Mouse (Mus musculus) lung, embryonic 15.5 days (tissue): ENCODE measurements at regions not wholly inside any gene's neighbourhood (a gene's known extent, or its start where the extent isn't known, plus 50 kb on each side); places are given as distances from the start of the nearest gene placed in this dataset.

Experiments
- ATAC-seq: fragments of 200-750 bp; cut with Nextera tagmentation; 2 replicates; pipeline ENCODE4 v1.8.0; 2017; ENCODE audit warnings: moderate number of reproducible peaks, borderline replicate concordance; ENCODE audit not compliant: low FRiP score, low TSS enrichment; ENCODE audit errors: extremely low read depth
- H3K27ac ChIP-seq: fragments of 300-500 bp; sonication (generic); 2 replicates; pipeline ENCODE4 v1.5.1; 2015; ENCODE audit warnings: moderate library complexity, mild to moderate bottlenecking, inconsistent platforms
- H3K27me3 ChIP-seq: fragments of 300-500 bp; sonication (generic); 2 replicates; pipeline ENCODE4 v1.6.1; 2015; ENCODE audit warnings: inconsistent platforms
- H3K36me3 ChIP-seq: fragments of 300-500 bp; sonication (generic); 2 replicates; pipeline ENCODE4 v1.6.1; 2015; ENCODE audit warnings: inconsistent platforms
- H3K4me1 ChIP-seq: fragments of 300-500 bp; sonication (generic); 2 replicates; pipeline ENCODE4 v1.6.1; 2015; ENCODE audit warnings: inconsistent platforms
- H3K4me2 ChIP-seq: fragments of 300-500 bp; sonication (generic); 2 replicates; pipeline ENCODE4 v1.6.1; 2015; ENCODE audit warnings: inconsistent platforms, mild to moderate bottlenecking, moderate library complexity
- H3K4me3 ChIP-seq: fragments of 300-500 bp; sonication (generic); 2 replicates; pipeline ENCODE4 v1.5.1; 2015; ENCODE audit warnings: mild to moderate bottlenecking, inconsistent platforms
- H3K9ac ChIP-seq: fragments of 300-500 bp; sonication (generic); 2 replicates; pipeline ENCODE4 v1.6.1; 2015; ENCODE audit warnings: inconsistent platforms
- H3K9me3 ChIP-seq: fragments of 300-500 bp; sonication (generic); 2 replicates; pipeline ENCODE4 v1.6.1; 2016; ENCODE audit warnings: inconsistent platforms
- WGBS: fragments of 180-500 bp; shearing (Covaris S2); methylation state at CpG from one replicate; pipeline ENCODE4 v1.1.7; 2015; 5-methylcytosine and 5-hydroxymethylcytosine counted together

- Histone ChIP-seq H3K4me1 (no peaks in the 10 kb centered on the region), H3K27me3 (no peaks in the 10 kb centered on the region), H3K9me3 (no peaks in the 10 kb centered on the region), H3K4me3 (no peak overlapping the region), H3K9ac (no peak overlapping the region), H3K27ac (no peak overlapping the region), H3K4me2 (no peak overlapping the region), H3K36me3 (no peaks in the 10 kb centered on the region)
- ATAC-seq = no peak
- 59% methylated on average over 1 of the region's 1 CpGs for WGBS
These were observed 265.3 kb upstream of the Pbx1 start for GRCm38 (mm10) chr1:168697386-168697785.

GRCm38 (mm10) chr1:168686821-168687220 lies 254.8 kb upstream of the Pbx1 start:
- Histone ChIP-seq H3K4me2 (no peak overlapping the region), H3K9me3 (no peaks in the 10 kb centered on the region), H3K9ac (no peak overlapping the region), H3K27ac (no peak overlapping the region), H3K36me3 (no peaks in the 10 kb centered on the region), H3K4me3 (no peak overlapping the region), H3K4me1 (peaks cover 12% of the 10 kb centered on the region), H3K27me3 (no peaks in the 10 kb centered on the region)
- ATAC-seq = no peak
- whole genome bisulfite sequencing = 67% methylated on average over 7 of the region's 7 CpGs

GRCm38 (mm10) chr1:168685147-168685546 lies 253.1 kb upstream of the Pbx1 start:
- 28% methylated on average over 2 of the region's 2 CpGs for WGBS

GRCm38 (mm10) chr1:168681685-168682491 lies 249.8 kb upstream of the Pbx1 start:
- Histone ChIP-seq H3K9ac (no peak overlapping the region), H3K4me3 (no peak overlapping the region), H3K9me3 (no peaks in the 10 kb centered on the region), H3K4me2 (no peak overlapping the region), H3K27ac (no peak overlapping the region), H3K36me3 (no peaks in the 10 kb centered on the region), H3K4me1 (peaks cover 12% of the 10 kb centered on the region), H3K27me3 (no peaks in the 10 kb centered on the region)
- 67% methylated on average over 6 of the region's 6 CpGs for WGBS
- no peak for ATAC-seq

More at GRCm38 (mm10) chr1:168685147-168685546, 253.1 kb upstream of the Pbx1 start:
- Histone ChIP-seq H3K9me3 (no peaks in the 10 kb centered on the region), H3K27ac (no peak overlapping the region), H3K4me1 (peaks cover 12% of the 10 kb centered on the region), H3K36me3 (no peaks in the 10 kb centered on the region), H3K4me3 (no peak overlapping the region), H3K4me2 (no peak overlapping the region), H3K27me3 (no peaks in the 10 kb centered on the region), H3K9ac (no peak overlapping the region)
- no peak for ATAC-seq

GRCm38 (mm10) chr1:168680674-168681073 lies 248.6 kb upstream of the Pbx1 start:
- Histone ChIP-seq H3K4me2 (no peak overlapping the region), H3K9me3 (no peaks in the 10 kb centered on the region), H3K36me3 (no peaks in the 10 kb centered on the region), H3K27me3 (no peaks in the 10 kb centered on the region), H3K27ac (no peak overlapping the region), H3K4me3 (no peak overlapping the region), H3K4me1 (peaks cover 7% of the 10 kb centered on the region; the same call in 1 of the 2 replicates), H3K9ac (no peak overlapping the region)
- WGBS = 82% methylated on average over 3 of the region's 3 CpGs
- ATAC-seq = no peak

- Histone ChIP-seq H3K27ac (no peak overlapping the region), H3K9ac (no peak overlapping the region), H3K27me3 (no peaks in the 10 kb centered on the region), H3K36me3 (no peaks in the 10 kb centered on the region), H3K4me3 (peak overlapping the region; percentile 10; the same call in 1 of the 2 replicates), H3K9me3 (no peaks in the 10 kb centered on the region), H3K4me1 (no peaks in the 10 kb centered on the region), H3K4me2 (peak overlapping the region; percentile 46)
- no peak for ATAC-seq
- WGBS = 39% methylated on average over 29 of the region's 29 CpGs
These were observed 244.6 kb upstream of the Pbx1 start for GRCm38 (mm10) chr1:168676418-168677413.

- no peak overlapping the region for H3K4me3 ChIP-seq
- 62% methylated on average over 10 of the region's 10 CpGs for WGBS
- no peak for ATAC-seq
- H3K36me3 ChIP-seq = no peaks in the 10 kb centered on the region
- no peaks in the 10 kb centered on the region for H3K27me3 ChIP-seq
- no peaks in the 10 kb centered on the region for H3K9me3 ChIP-seq
- H3K4me2 ChIP-seq = no peak overlapping the region
- H3K9ac ChIP-seq = no peak overlapping the region
- H3K27ac ChIP-seq = no peak overlapping the region
- no peaks in the 10 kb centered on the region for H3K4me1 ChIP-seq
These were observed 243.7 kb upstream of the Pbx1 start for GRCm38 (mm10) chr1:168675741-168676140.

GRCm38 (mm10) chr1:168662755-168663284 lies 230.8 kb upstream of the Pbx1 start:
- H3K27me3 ChIP-seq = no peaks in the 10 kb centered on the region
- H3K4me2 ChIP-seq = no peak overlapping the region
- H3K9ac ChIP-seq = no peak overlapping the region
- no peaks in the 10 kb centered on the region for H3K36me3 ChIP-seq
- no peaks in the 10 kb centered on the region for H3K4me1 ChIP-seq
- H3K27ac ChIP-seq = no peak overlapping the region
- no peak overlapping the region for H3K4me3 ChIP-seq
- no peak for ATAC-seq
- no peaks in the 10 kb centered on the region for H3K9me3 ChIP-seq
- WGBS = 47% methylated on average over 11 of the region's 11 CpGs

- H3K4me2 ChIP-seq = no peak overlapping the region
- no peak for ATAC-seq
- no peak overlapping the region for H3K4me3 ChIP-seq
- H3K9me3 ChIP-seq = no peaks in the 10 kb centered on the region
- H3K27ac ChIP-seq = no peak overlapping the region
- H3K36me3 ChIP-seq = no peaks in the 10 kb centered on the region
- H3K27me3 ChIP-seq = no peaks in the 10 kb centered on the region
- 60% methylated on average over 7 of the region's 7 CpGs for WGBS
- H3K4me1 ChIP-seq = no peaks in the 10 kb centered on the region
- H3K9ac ChIP-seq = no peak overlapping the region
These were observed 228.9 kb upstream of the Pbx1 start for GRCm38 (mm10) chr1:168660956-168661355.

- no peak for ATAC-seq
- no peaks in the 10 kb centered on the region for H3K9me3 ChIP-seq
- H3K4me1 ChIP-seq = no peaks in the 10 kb centered on the region
- no peaks in the 10 kb centered on the region for H3K36me3 ChIP-seq
- H3K9ac ChIP-seq = no peak overlapping the region
- H3K4me3 ChIP-seq = no peak overlapping the region
- WGBS = 80% methylated on average over 5 of the region's 5 CpGs
- H3K27me3 ChIP-seq = no peaks in the 10 kb centered on the region
- H3K27ac ChIP-seq = no peak overlapping the region
- H3K4me2 ChIP-seq = no peak overlapping the region
These were observed 227.5 kb upstream of the Pbx1 start for GRCm38 (mm10) chr1:168659578-168659977.

GRCm38 (mm10) chr1:168632837-168633236 lies 200.8 kb upstream of the Pbx1 start:
- 86% methylated on average over 2 of the region's 2 CpGs for WGBS
- H3K27me3 ChIP-seq = no peaks in the 10 kb centered on the region

More at GRCm38 (mm10) chr1:168632837-168633236, 200.8 kb upstream of the Pbx1 start:
- no peak for ATAC-seq
- H3K36me3 ChIP-seq = no peaks in the 10 kb centered on the region
- H3K4me3 ChIP-seq = no peak overlapping the region
- H3K9ac ChIP-seq = no peak overlapping the region
- no peak overlapping the region for H3K4me2 ChIP-seq
- H3K27ac ChIP-seq = no peak overlapping the region
- H3K9me3 ChIP-seq = no peaks in the 10 kb centered on the region
- no peaks in the 10 kb centered on the region for H3K4me1 ChIP-seq
